Mouse (Mus musculus) adrenal gland, adult (tissue): Measurements from ENCODE around the gene Mapkapk3.

Experiments
- DNase-seq, 2 experiments: peaks; one replicate each; pipeline ENCODE4 v3.0.0; 2022 to 2023; ENCODE audit warnings: low spot score in 1 of 2; ENCODE audit not compliant: inconsistent age in 2 of 2

Mapkapk3 gene

GRCm38 (mm10) chr9:107294249-107294648 lies 4.6 kb upstream of the Mapkapk3 start:
- DNase-seq, result peak; percentile 69 to 93

- peak; percentile 83 to 95 for DNase-seq
Measured at GRCm38 (mm10) chr9:107290897-107291296, 1.2 kb upstream of the Mapkapk3 start.

- no peak for DNase-seq
Measured at GRCm38 (mm10) chr9:107288711-107289110, 966 bp downstream of the Mapkapk3 start.

GRCm38 (mm10) chr9:107288105-107288650 lies 1.5 kb downstream of the Mapkapk3 start:
- no peak for DNase-seq

DNA sequence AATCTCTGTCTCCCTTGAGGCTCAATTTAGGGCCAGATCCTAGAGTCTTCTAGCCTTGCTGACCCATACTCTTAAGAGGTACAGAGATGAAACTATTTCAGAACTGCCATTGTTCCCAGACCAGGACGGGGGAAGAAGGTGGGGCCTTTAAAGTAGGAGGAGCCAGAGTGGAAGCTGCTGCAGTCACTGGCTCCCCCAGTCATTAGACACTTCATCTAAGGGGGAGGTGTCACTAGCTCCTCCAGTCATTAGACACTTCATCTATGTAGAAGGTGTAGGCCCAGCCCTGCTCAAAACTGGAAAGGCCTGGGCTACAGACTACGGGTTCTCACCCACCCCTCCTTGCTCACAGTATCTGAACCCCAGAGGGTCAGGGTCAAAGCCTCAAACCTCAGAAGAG lies 2.4 kb downstream of the Mapkapk3 start:
- DNase-seq, result no peak

DNA sequence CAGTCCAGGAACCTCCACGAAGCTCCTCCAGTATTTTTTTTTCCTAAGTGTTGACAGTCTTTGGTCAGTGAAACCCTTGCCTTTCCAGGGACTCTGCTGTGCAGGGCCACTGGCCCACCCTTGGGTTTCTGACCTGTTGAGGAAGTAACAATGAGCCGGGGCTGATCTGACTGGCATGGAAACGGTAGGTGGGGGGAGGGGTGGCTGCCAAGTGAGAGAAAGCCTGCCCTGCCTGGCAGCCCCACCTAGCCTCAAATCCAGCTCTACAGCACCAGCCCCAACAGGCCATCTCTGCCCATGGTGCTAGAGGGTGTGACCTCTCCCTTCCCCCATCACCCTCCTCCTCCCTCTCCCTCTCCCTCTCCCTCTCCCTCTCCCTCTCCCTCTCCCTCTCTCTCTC lies 4.7 kb downstream of the Mapkapk3 start:
- no peak for DNase-seq

GRCm38 (mm10) chr9:107282951-107283350 lies 6.7 kb downstream of the Mapkapk3 start:
- DNase-seq, result no peak

DNA sequence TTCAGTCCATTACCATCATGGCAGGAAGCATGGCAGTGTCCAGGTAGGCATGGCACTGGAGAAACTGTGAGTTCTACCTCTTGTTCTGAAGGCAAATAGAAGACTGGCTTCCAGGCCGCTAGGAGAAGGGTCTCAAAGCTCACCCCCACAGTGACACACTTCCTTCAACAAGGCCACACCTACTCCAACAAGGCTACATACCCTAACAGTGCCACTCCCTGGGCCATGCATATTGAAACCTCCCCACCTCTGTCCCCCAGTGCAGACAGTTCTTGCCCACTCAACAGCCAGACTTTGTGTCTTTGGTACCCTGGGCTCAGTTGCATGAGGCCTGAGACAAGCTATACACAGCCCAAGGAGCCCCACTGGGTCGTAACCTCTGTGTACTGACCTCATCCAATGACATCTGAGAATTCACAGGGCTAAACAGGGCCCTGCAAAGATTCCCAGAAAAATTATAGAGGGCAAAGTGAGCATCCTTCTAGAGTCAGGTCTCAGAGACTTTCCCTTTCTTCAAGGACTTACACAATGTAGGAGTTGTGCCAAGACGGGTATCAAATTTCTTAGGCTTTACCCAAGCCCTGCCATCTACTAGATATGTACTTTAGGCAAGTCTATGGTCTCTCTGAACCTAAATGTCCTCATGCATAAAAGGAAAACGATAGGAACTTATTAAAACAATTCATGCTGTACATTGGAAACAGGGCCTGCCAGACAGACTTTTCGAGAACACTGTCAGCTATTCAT lies 8.3 kb downstream of the Mapkapk3 start:
- no peak for DNase-seq

GRCm38 (mm10) chr9:107280322-107281027 lies 9.2 kb downstream of the Mapkapk3 start:
- peak; percentile 59 to 84 for DNase-seq

DNA sequence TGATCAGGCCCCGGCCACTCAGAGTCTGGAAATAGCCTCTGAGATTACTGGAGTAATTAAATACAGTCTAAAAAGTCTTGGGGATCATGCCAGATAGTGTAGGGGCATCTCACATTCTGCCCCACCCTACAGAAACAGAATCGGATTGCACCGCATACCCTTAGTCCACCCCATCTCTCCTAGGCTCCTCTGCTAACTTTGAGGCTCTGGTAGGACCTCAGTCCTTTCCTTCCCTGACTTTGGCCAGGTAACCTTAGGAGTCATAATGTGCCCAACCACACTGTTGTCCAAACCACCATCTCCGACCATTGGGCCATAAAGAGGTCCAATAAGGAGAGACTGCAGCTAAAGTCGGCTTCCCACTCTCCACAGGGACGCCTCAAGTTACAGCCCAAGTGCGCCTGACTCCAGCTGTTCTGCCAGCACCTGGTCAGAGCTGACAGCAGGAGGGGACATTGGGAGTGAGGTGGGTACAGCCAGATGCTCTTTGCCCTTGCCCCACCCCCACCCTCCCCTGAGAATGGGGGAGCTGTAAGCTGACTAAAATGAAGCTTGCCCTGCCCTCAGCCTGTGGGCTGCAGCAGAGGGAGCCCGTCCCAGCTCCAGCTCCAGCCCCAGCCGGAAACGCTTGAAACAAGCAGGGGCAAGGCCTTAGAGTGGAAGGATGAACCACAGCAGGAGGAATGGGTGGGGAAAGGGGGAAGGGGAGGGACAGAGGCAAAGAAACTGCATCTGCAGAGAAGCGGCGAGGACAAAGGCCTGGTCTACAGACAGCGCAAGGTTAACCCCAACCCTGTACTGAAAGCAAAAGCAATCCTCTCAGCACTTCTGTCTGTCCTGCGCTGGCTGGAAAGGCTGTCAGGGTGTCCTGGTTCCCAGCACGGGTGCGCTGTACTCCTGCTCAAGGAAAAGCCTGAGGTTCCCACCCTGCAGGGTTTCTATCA lies 10.0 kb downstream of the Mapkapk3 start:
- peak in 1 of 2 experiments; percentile 70 for DNase-seq

- DNase-seq, result peak; percentile 88 to 92
Measured at GRCm38 (mm10) chr9:107278527-107279377, 10.9 kb downstream of the Mapkapk3 start.

DNA sequence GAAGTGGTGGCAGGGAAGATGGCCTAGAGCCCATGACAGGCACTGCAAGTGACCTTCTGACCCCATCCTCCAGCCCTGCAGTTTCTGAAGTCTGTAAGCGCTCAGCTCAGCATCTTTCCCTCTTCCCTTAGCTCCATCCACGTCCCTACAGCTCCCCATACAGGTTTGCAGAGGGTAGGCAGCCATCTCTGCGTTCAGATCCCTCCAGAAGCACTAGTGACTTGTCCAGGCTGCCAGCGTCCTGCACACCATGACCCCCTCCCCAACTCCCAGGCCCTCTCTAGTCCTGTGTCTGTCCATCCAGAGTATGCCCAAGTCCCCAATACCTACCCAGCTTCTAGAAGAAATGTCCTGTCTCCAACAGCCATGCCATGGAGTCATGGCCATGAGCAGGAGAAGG lies 11.6 kb downstream of the Mapkapk3 start:
- no peak for DNase-seq

GRCm38 (mm10) chr9:107277603-107278002 lies 12.1 kb downstream of the Mapkapk3 start:
- DNase-seq, result peak; percentile 83 to 91

DNA sequence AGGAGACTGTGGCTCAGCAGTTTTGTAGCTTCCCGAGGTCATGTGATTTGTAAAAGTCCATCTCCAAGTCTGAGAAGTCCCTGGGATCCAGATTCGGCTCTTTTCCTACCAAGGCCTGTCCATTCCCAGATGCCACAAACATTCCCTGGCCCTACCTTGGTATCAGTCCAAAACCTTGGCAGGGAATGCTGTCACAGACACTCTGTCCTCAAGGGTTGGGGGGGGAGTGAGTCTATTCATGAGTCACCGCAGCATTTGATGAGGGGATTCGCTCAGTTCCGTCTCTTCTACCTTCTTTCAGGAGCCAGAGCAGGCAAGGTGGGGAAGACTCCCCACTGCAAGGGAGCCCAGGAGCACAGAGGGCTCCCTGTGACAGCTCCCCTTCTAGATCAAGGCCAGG lies 14.0 kb downstream of the Mapkapk3 start:
- DNase-seq, result peak; percentile 77 to 88

- DNase-seq, result peak in 1 of 2 experiments; percentile 33
Measured at GRCm38 (mm10) chr9:107274751-107275150, 14.9 kb downstream of the Mapkapk3 start.

- no peak for DNase-seq
Measured at GRCm38 (mm10) chr9:107273184-107273583, 16.5 kb downstream of the Mapkapk3 start.

- no peak for DNase-seq
Measured at GRCm38 (mm10) chr9:107272284-107272683, 17.4 kb downstream of the Mapkapk3 start.

DNA sequence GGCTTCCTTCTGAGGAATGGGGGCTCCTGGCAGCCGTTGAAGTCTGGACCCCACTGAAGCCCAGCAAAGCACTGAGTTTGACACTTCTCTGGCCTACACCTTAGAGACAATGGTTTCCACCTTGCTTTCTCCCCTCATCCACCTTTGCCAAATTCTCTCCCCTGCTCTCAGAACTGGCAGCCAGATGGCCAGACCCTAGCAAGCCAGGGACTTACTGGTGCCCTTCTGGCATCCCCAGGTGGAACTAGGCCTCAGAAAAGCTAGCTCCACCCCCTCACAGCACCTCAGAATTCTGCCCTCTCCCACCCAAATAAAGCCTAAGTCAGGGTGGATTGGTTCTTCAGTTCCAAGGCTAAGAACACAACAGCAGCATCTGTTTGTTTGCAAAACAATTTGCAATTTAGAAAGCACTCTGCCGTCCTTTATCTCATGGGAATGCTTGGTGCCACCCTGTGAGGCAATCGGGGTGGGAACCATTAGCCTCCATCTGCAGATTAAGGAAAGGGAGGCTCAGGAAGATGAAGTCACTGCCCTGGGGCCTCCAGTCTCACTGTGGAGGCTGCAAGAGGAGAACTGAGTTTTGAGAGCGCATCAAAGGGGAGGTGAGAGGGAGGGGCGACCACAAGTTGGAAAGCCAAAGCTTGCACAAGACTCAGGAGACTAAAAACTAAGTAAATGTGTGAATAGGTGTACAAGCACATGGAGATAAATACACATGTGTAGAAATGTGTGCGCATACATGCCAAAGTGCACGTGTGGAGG lies 18.3 kb downstream of the Mapkapk3 start:
- DNase-seq, result no peak

DNA sequence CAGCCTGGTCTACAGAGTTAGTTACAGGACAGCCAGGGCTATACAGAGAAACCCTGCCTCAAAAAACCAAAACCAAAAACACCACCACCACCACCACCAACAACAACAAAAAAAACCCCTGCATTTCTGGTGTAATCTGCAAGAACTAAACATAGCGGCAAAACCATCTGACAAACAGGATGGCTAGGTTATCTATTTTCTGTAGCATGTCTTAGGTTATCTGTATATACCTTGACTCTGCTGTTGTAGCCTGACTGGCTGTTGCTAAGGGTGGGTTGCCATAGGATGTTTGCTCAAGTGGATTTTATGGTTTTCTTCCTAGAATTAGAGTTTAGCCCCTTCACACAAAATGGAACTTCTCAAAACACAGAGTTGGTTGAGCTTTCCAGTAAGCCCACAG lies 19.9 kb downstream of the Mapkapk3 start:
- no peak for DNase-seq
